Mouse (Mus musculus): Measurements from ENCODE around the gene Tpbgl. TPM values are rescaled to one million over a fixed set of nuclear protein-coding genes. Genes with fewer than 3 reads are reported as not detected.

Gene Tpbgl
- polyA plus RNA-seq, 1 experiment from 2014 or later, result 0.47 TPM

- Histone ChIP-seq H3K36me3 (ENCODE audit: control insufficient read depth, insufficient read depth) (no peaks in the 10 kb centered on the region), H3K27me3 (ENCODE audit: control insufficient read depth, insufficient read depth, low read depth, low read length) (no peaks in the 10 kb centered on the region), H3K4me2 (ENCODE audit: low read depth, low read length) (no peak overlapping the region), H3K9me3 (replicated peaks; ENCODE audit: control insufficient read depth, low read length) (no peaks in the 10 kb centered on the region), H3K4me1 (ENCODE audit: control insufficient read depth, low read depth, low read length) (no peaks in the 10 kb centered on the region), H3K27ac (ENCODE audit: low read length) (no peak overlapping the region), H3K9ac (ENCODE audit: low read depth, low read length) (no peak overlapping the region), H3K4me3 (ENCODE audit: low read depth, low read length) (no peak overlapping the region)
- 69% methylated on average over 10 of the region's 10 CpGs for WGBS (ENCODE audit: insufficient replicate concordance)
- ATAC-seq (ENCODE audit: low read depth), result no peak
These were observed 39.0 kb upstream of the Tpbgl start for GRCm38 (mm10) chr7:99665731-99666452.

- ATAC-seq (ENCODE audit: low read depth), result no peak
- H3K4me2 ChIP-seq (ENCODE audit: low read depth, low read length), result no peak overlapping the region
- H3K27ac ChIP-seq (ENCODE audit: low read length), result no peak overlapping the region
- no peak overlapping the region for H3K4me3 ChIP-seq (ENCODE audit: low read depth, low read length)
- H3K36me3 ChIP-seq (ENCODE audit: control insufficient read depth, insufficient read depth), result no peaks in the 10 kb centered on the region
- H3K4me1 ChIP-seq (ENCODE audit: control insufficient read depth, low read depth, low read length), result no peaks in the 10 kb centered on the region
- no peak overlapping the region for H3K9ac ChIP-seq (ENCODE audit: low read depth, low read length)
- no peaks in the 10 kb centered on the region for H3K9me3 ChIP-seq (replicated peaks; ENCODE audit: control insufficient read depth, low read length)
- H3K27me3 ChIP-seq (ENCODE audit: control insufficient read depth, insufficient read depth, low read depth, low read length), result no peaks in the 10 kb centered on the region
- 50% methylated on average over 11 of the region's 11 CpGs for WGBS (ENCODE audit: insufficient replicate concordance)
These were observed 37.9 kb upstream of the Tpbgl start for GRCm38 (mm10) chr7:99664571-99665485.

- no peaks in the 10 kb centered on the region for H3K4me1 ChIP-seq (ENCODE audit: control insufficient read depth, low read depth, low read length)
- no peaks in the 10 kb centered on the region for H3K27me3 ChIP-seq (ENCODE audit: control insufficient read depth, insufficient read depth, low read depth, low read length)
- WGBS (ENCODE audit: insufficient replicate concordance), result 66% methylated on average over 9 of the region's 9 CpGs
- no peak overlapping the region for H3K4me3 ChIP-seq (ENCODE audit: low read depth, low read length)
- no peak overlapping the region for H3K27ac ChIP-seq (ENCODE audit: low read length)
- no peak for ATAC-seq (ENCODE audit: low read depth)
- no peak overlapping the region for H3K4me2 ChIP-seq (ENCODE audit: low read depth, low read length)
- H3K9ac ChIP-seq (ENCODE audit: low read depth, low read length), result no peak overlapping the region
- no peaks in the 10 kb centered on the region for H3K9me3 ChIP-seq (replicated peaks; ENCODE audit: control insufficient read depth, low read length)
- H3K36me3 ChIP-seq (ENCODE audit: control insufficient read depth, insufficient read depth), result no peaks in the 10 kb centered on the region
These were observed 36.8 kb upstream of the Tpbgl start for GRCm38 (mm10) chr7:99663507-99664220.

- Histone ChIP-seq H3K4me3 (ENCODE audit: low read depth, low read length) (no peak overlapping the region), H3K9me3 (replicated peaks; ENCODE audit: control insufficient read depth, low read length) (no peaks in the 10 kb centered on the region), H3K4me2 (ENCODE audit: low read depth, low read length) (no peak overlapping the region), H3K4me1 (ENCODE audit: control insufficient read depth, low read depth, low read length) (no peaks in the 10 kb centered on the region), H3K9ac (ENCODE audit: low read depth, low read length) (no peak overlapping the region), H3K27me3 (ENCODE audit: control insufficient read depth, insufficient read depth, low read depth, low read length) (no peaks in the 10 kb centered on the region), H3K27ac (ENCODE audit: low read length) (no peak overlapping the region), H3K36me3 (ENCODE audit: control insufficient read depth, insufficient read depth) (no peaks in the 10 kb centered on the region)
- no peak for ATAC-seq (ENCODE audit: low read depth)
- WGBS (ENCODE audit: insufficient replicate concordance), result 55% methylated on average over 2 of the region's 2 CpGs
These were observed 35.4 kb upstream of the Tpbgl start for GRCm38 (mm10) chr7:99662311-99662710.

- Histone ChIP-seq H3K4me1 (ENCODE audit: control insufficient read depth, low read depth, low read length) (no peaks in the 10 kb centered on the region), H3K36me3 (ENCODE audit: control insufficient read depth, insufficient read depth) (no peaks in the 10 kb centered on the region), H3K9me3 (replicated peaks; ENCODE audit: control insufficient read depth, low read length) (no peaks in the 10 kb centered on the region), H3K9ac (ENCODE audit: low read depth, low read length) (no peak overlapping the region), H3K27ac (ENCODE audit: low read length) (no peak overlapping the region), H3K27me3 (ENCODE audit: control insufficient read depth, insufficient read depth, low read depth, low read length) (no peaks in the 10 kb centered on the region), H3K4me3 (ENCODE audit: low read depth, low read length) (no peak overlapping the region), H3K4me2 (ENCODE audit: low read depth, low read length) (no peak overlapping the region)
- no peak for ATAC-seq (ENCODE audit: low read depth)
- 62% methylated on average over 14 of the region's 14 CpGs for WGBS (ENCODE audit: insufficient replicate concordance)
These were observed 34.8 kb upstream of the Tpbgl start for GRCm38 (mm10) chr7:99661571-99662230.

- no peak overlapping the region for H3K4me2 ChIP-seq (ENCODE audit: low read depth, low read length)
- no peak overlapping the region for H3K9ac ChIP-seq (ENCODE audit: low read depth, low read length)
- no peak for ATAC-seq (ENCODE audit: low read depth)
- H3K4me3 ChIP-seq (ENCODE audit: low read depth, low read length), result no peak overlapping the region
- H3K27ac ChIP-seq (ENCODE audit: low read length), result no peak overlapping the region
- H3K27me3 ChIP-seq (ENCODE audit: control insufficient read depth, insufficient read depth, low read depth, low read length), result no peaks in the 10 kb centered on the region
- no peaks in the 10 kb centered on the region for H3K9me3 ChIP-seq (replicated peaks; ENCODE audit: control insufficient read depth, low read length)
- WGBS (ENCODE audit: insufficient replicate concordance), result 70% methylated on average over 9 of the region's 9 CpGs
- H3K4me1 ChIP-seq (ENCODE audit: control insufficient read depth, low read depth, low read length), result no peaks in the 10 kb centered on the region
- H3K36me3 ChIP-seq (ENCODE audit: control insufficient read depth, insufficient read depth), result no peaks in the 10 kb centered on the region
These were observed 34.2 kb upstream of the Tpbgl start for GRCm38 (mm10) chr7:99661071-99661470.

GRCm38 (mm10) chr7:99659379-99660029, 32.6 kb upstream of the Tpbgl start:
- no peaks in the 10 kb centered on the region for H3K4me1 ChIP-seq (ENCODE audit: control insufficient read depth, low read depth, low read length)
- no peak overlapping the region for H3K27ac ChIP-seq (ENCODE audit: low read length)
- no peak for ATAC-seq (ENCODE audit: low read depth)
- WGBS (ENCODE audit: insufficient replicate concordance), result 42% methylated on average over 12 of the region's 12 CpGs
- H3K4me3 ChIP-seq (ENCODE audit: low read depth, low read length), result no peak overlapping the region
- no peaks in the 10 kb centered on the region for H3K36me3 ChIP-seq (ENCODE audit: control insufficient read depth, insufficient read depth)
- H3K27me3 ChIP-seq (ENCODE audit: control insufficient read depth, insufficient read depth, low read depth, low read length), result no peaks in the 10 kb centered on the region
- no peak overlapping the region for H3K9ac ChIP-seq (ENCODE audit: low read depth, low read length)
- H3K4me2 ChIP-seq (ENCODE audit: low read depth, low read length), result no peak overlapping the region
- H3K9me3 ChIP-seq (replicated peaks; ENCODE audit: control insufficient read depth, low read length), result no peaks in the 10 kb centered on the region

- Histone ChIP-seq H3K4me3 (ENCODE audit: low read depth, low read length) (no peak overlapping the region), H3K27me3 (ENCODE audit: control insufficient read depth, insufficient read depth, low read depth, low read length) (no peaks in the 10 kb centered on the region; the same call in 1 of the 2 replicates), H3K4me2 (ENCODE audit: low read depth, low read length) (no peak overlapping the region), H3K36me3 (ENCODE audit: control insufficient read depth, insufficient read depth) (no peaks in the 10 kb centered on the region), H3K9ac (ENCODE audit: low read depth, low read length) (no peak overlapping the region), H3K27ac (ENCODE audit: low read length) (no peak overlapping the region), H3K4me1 (ENCODE audit: control insufficient read depth, low read depth, low read length) (no peaks in the 10 kb centered on the region), H3K9me3 (replicated peaks; ENCODE audit: control insufficient read depth, low read length) (no peaks in the 10 kb centered on the region)
- no peak for ATAC-seq (ENCODE audit: low read depth)
- 59% methylated on average over 11 of the region's 11 CpGs for WGBS (ENCODE audit: insufficient replicate concordance)
These were observed 27.3 kb upstream of the Tpbgl start for GRCm38 (mm10) chr7:99654244-99654643.
